Mouse (Mus musculus) kidney, adult 2 months (tissue): ENCODE measurements around the gene Nckap1.

Experiments used
- CTCF ChIP-seq: fragments of 200-500 bp; conservative IDR thresholded peaks from 2 replicates; pipeline ENCODE4 v1.5.1; 2011; ENCODE audit warnings: low read depth, mild to moderate bottlenecking, control low read depth, low read length, moderate library complexity, mixed read lengths; ENCODE audit not compliant: insufficient read depth, insufficient read length
- POLR2A ChIP-seq: fragments of 200-500 bp; IDR thresholded peaks from one replicate; pipeline ENCODE4 v1.6.1; 2011; ENCODE audit warnings: low read depth, low read length, control low read depth

DNA sequence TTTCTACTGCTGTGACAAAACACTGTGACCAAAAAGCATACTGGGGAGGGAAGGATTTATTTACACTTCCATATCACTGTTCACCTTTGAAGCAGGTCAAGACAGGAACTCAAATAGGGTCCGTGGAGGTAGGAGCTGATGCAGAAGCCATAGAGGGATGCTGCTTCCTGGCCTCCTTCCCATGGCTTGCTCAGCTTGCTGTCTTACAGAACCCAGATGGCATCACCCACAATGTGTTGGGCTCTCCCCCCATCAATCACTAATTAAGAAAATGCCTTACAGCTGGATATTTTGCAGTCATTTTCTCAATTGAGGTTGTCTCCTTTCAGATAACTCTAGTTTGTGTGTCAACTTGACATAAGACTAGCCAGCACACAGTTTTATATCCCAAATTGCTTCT lies 31.1 kb upstream of the Nckap1 start:
- TF ChIP-seq POLR2A, result no peak
- TF ChIP-seq CTCF, result no peak
